Mouse (Mus musculus): ENCODE results near the gene Pick1. TPM values are rescaled to one million over a fixed set of nuclear protein-coding genes. Genes with fewer than 3 reads are reported as not detected.

Gene Pick1
- polyA plus RNA-seq, 1 experiment = 13.7 TPM

GRCm38 (mm10) chr15:79268521-79268920 is 39.5 kb downstream of the Pick1 start:
- Histone ChIP-seq H3K36me3 (ENCODE audit: control insufficient read depth, insufficient read depth, low read length) (no peaks in the 10 kb centered on the region), H3K4me1 (ENCODE audit: control insufficient read depth, insufficient read depth, insufficient read length) (peaks cover 5% of the 10 kb centered on the region; the same call in 1 of the 2 replicates), H3K4me3 (ENCODE audit: extremely low read depth, insufficient read depth, insufficient read length) (no peak overlapping the region), H3K27me3 (ENCODE audit: control insufficient read depth, insufficient read depth, low read length) (no peaks in the 10 kb centered on the region), H3K27ac (ENCODE audit: insufficient read depth, low read length) (no peak overlapping the region)
- WGBS = 15% methylated on average over 1 of the region's 1 CpGs
- no peak for DNase-seq (ENCODE audit: low read depth in 1 of 2, low spot score in 2 of 2)
- TF ChIP-seq POLR2A (IDR thresholded peaks at IDR 0.05; ENCODE audit: low read depth, low read length) = no peak
- TF ChIP-seq CTCF (IDR thresholded peaks at IDR 0.05; ENCODE audit: extremely low read depth, insufficient read depth, insufficient read length, insufficient replicate concordance) = no peak

DNA sequence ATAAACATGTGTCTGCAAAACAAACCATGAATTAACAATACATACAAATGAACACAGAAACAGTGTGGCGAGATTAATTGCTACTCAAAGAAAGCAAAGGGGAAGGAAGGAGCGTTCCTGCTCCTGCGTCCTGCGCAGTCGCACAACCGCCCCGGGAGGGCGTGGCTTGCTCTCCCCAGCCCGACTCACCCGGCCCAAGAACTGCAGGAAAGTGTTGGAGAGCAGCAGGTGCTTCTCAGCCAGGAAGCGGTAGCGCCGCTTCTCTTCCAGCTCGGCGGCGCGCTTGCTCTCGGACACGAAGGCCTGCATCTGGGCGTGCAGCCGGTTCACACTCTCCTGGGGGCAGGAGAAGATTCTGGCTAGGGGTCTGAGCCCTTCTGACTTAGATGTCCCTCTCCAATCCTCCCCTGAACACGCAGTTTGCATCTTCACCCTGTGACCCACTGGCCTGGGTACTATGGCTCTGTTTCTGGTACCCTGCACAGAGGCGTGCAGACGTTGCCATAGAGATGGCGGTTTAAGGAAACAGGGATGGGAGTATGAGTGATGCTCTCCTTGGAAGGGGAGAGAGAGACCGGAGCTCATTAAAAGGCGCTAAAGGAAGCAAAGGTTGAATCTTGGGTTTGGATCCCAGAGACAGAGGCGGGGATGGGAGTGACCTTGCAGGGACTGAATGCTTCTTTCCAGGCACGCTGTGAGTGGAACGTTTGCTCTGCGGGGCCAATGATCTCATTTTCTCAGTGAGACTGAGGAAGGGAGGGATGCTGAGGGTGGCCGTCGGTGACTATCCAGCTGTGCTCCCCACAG is 41.5 kb downstream of the Pick1 start:
- 0 out of 2 replicates have a peak overlapping the region, but pooled peaks have one; percentile 38 for H3K27ac ChIP-seq (ENCODE audit: insufficient read depth, low read length)
- peak; percentile 57 to 78 for DNase-seq (ENCODE audit: low read depth in 1 of 2, low spot score in 2 of 2)

GRCm38 (mm10) chr15:79271124-79271746 is 42.3 kb downstream of the Pick1 start:
- Histone ChIP-seq H3K4me1 (ENCODE audit: control insufficient read depth, insufficient read depth, insufficient read length) (peaks cover 3% of the 10 kb centered on the region; the same call in 1 of the 2 replicates), H3K4me3 (ENCODE audit: extremely low read depth, insufficient read depth, insufficient read length) (peak overlapping the region; percentile 61; the same call in 1 of the 2 replicates), H3K27ac (ENCODE audit: insufficient read depth, low read length) (no peak overlapping the region), H3K27me3 (ENCODE audit: control insufficient read depth, insufficient read depth, low read length) (no peaks in the 10 kb centered on the region), H3K36me3 (ENCODE audit: control insufficient read depth, insufficient read depth, low read length) (no peaks in the 10 kb centered on the region)
- 20% methylated on average over 17 of the region's 17 CpGs for WGBS
- DNase-seq (ENCODE audit: low read depth in 1 of 2, low spot score in 2 of 2) = peak; percentile 32 to 40
- no peak for TF ChIP-seq POLR2A (IDR thresholded peaks at IDR 0.05; ENCODE audit: low read depth, low read length)
- peak; percentile 63; the same call in 1 of the 2 replicates for TF ChIP-seq CTCF (IDR thresholded peaks at IDR 0.05; ENCODE audit: extremely low read depth, insufficient read depth, insufficient read length, insufficient replicate concordance)

More for the DNA sequence above, 41.5 kb downstream of the Pick1 start:
- Histone ChIP-seq H3K4me1 (ENCODE audit: control insufficient read depth, insufficient read depth, insufficient read length) (peaks cover 3% of the 10 kb centered on the region; the same call in 1 of the 2 replicates), H3K4me3 (ENCODE audit: extremely low read depth, insufficient read depth, insufficient read length) (peak overlapping the region; percentile 61), H3K36me3 (ENCODE audit: control insufficient read depth, insufficient read depth, low read length) (no peaks in the 10 kb centered on the region), H3K27me3 (ENCODE audit: control insufficient read depth, insufficient read depth, low read length) (no peaks in the 10 kb centered on the region)
- no peak for TF ChIP-seq CTCF (IDR thresholded peaks at IDR 0.05; ENCODE audit: extremely low read depth, insufficient read depth, insufficient read length, insufficient replicate concordance)
- TF ChIP-seq POLR2A (IDR thresholded peaks at IDR 0.05; ENCODE audit: low read depth, low read length) = peak; percentile 35; the same call in 1 of the 2 replicates
- WGBS = 1% methylated on average over 33 of the region's 33 CpGs

- WGBS = 90% methylated on average over 10 of the region's 10 CpGs
- no peaks in the 10 kb centered on the region for H3K36me3 ChIP-seq (ENCODE audit: control insufficient read depth, insufficient read depth, low read length)
- peaks cover 3% of the 10 kb centered on the region; the same call in 1 of the 2 replicates for H3K4me1 ChIP-seq (ENCODE audit: control insufficient read depth, insufficient read depth, insufficient read length)
- DNase-seq (ENCODE audit: low read depth in 1 of 2, low spot score in 2 of 2) = no peak
- H3K27ac ChIP-seq (ENCODE audit: insufficient read depth, low read length) = no peak overlapping the region
- H3K27me3 ChIP-seq (ENCODE audit: control insufficient read depth, insufficient read depth, low read length) = no peaks in the 10 kb centered on the region
- no peak overlapping the region for H3K4me3 ChIP-seq (ENCODE audit: extremely low read depth, insufficient read depth, insufficient read length)
- no peak for TF ChIP-seq CTCF (IDR thresholded peaks at IDR 0.05; ENCODE audit: extremely low read depth, insufficient read depth, insufficient read length, insufficient replicate concordance)
- no peak for TF ChIP-seq POLR2A (IDR thresholded peaks at IDR 0.05; ENCODE audit: low read depth, low read length)
Observed at GRCm38 (mm10) chr15:79273020-79273419, 44.0 kb downstream of the Pick1 start.

GRCm38 (mm10) chr15:79277728-79278127 is 48.8 kb downstream of the Pick1 start:
- Histone ChIP-seq H3K4me3 (ENCODE audit: extremely low read depth, insufficient read depth, insufficient read length) (no peak overlapping the region), H3K36me3 (ENCODE audit: control insufficient read depth, insufficient read depth, low read length) (no peaks in the 10 kb centered on the region), H3K27me3 (ENCODE audit: control insufficient read depth, insufficient read depth, low read length) (no peaks in the 10 kb centered on the region), H3K4me1 (ENCODE audit: control insufficient read depth, insufficient read depth, insufficient read length) (peaks cover 5% of the 10 kb centered on the region; the same call in 1 of the 2 replicates), H3K27ac (ENCODE audit: insufficient read depth, low read length) (no peak overlapping the region)
- 65% methylated on average over 10 of the region's 10 CpGs for WGBS
- TF ChIP-seq POLR2A (IDR thresholded peaks at IDR 0.05; ENCODE audit: low read depth, low read length) = no peak
- no peak for DNase-seq (ENCODE audit: low read depth in 1 of 2, low spot score in 2 of 2)

- H3K4me1 ChIP-seq (ENCODE audit: control insufficient read depth, insufficient read depth, insufficient read length) = peaks cover 5% of the 10 kb centered on the region; the same call in 1 of the 2 replicates
- TF ChIP-seq POLR2A (IDR thresholded peaks at IDR 0.05; ENCODE audit: low read depth, low read length) (no peak), CTCF (IDR thresholded peaks at IDR 0.05; ENCODE audit: extremely low read depth, insufficient read depth, insufficient read length, insufficient replicate concordance) (peak; percentile 43; the same call in 1 of the 2 replicates)
- H3K27ac ChIP-seq (ENCODE audit: insufficient read depth, low read length) = no peak overlapping the region
- no peak overlapping the region for H3K4me3 ChIP-seq (ENCODE audit: extremely low read depth, insufficient read depth, insufficient read length)
- H3K36me3 ChIP-seq (ENCODE audit: control insufficient read depth, insufficient read depth, low read length) = no peaks in the 10 kb centered on the region
- H3K27me3 ChIP-seq (ENCODE audit: control insufficient read depth, insufficient read depth, low read length) = no peaks in the 10 kb centered on the region
- no peak for DNase-seq (ENCODE audit: low read depth in 1 of 2, low spot score in 2 of 2)
- 55% methylated on average over 6 of the region's 6 CpGs for WGBS
Observed at GRCm38 (mm10) chr15:79280209-79280608, 51.2 kb downstream of the Pick1 start.

All from spleen, adult 2 months (tissue).